Comparison of ENCODE assay signal across 24 mouse cellular contexts in the genomic region with DNA sequence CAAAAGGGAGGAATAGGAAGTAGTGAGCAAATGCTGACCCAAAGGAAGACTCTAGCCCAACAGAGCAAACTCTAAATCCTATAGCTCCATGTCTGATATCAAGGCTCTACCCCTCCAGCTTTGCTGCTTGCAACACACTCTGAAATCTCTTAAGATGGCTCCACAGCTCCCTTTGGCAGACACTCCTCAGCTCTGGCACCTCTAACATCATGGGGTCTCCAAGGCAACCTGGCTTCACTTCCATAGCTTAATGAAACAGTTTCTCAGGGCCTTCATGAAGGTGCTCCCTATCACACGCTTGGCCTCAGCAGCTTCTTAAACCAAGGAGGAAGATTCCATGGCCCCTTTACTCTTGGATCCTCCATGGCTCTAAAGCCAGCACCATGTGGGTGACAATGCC.
DNase-seq lines count a peak whose midpoint lies in the region; ATAC-seq lines count a peak whose summit lies in the region.
"Had no signal": no experiment of that assay in that cellular context is flagged by ENCODE, and none has a peak within 500 bp of the region (broad histone marks: within the 10 kb centered on the region; RNA-seq: fewer than 3 reads in every experiment).

No protein-coding gene starts in this region.

- H3K4me1 ChIP-seq in forebrain, embryonic 14.5 days (ENCODE audit: control insufficient read depth, insufficient read depth, low read length): no peaks in the 10 kb centered on the region
- no peaks in the 10 kb centered on the region for H3K4me1 ChIP-seq in forebrain, embryonic 11.5 days (replicated peaks; ENCODE audit: control insufficient read depth, insufficient read depth, low read length)
- H3K4me1 ChIP-seq: forebrain, embryonic 12.5 days had no signal

- no peak overlapping the region for H3K27ac ChIP-seq in forebrain, embryonic 14.5 days (ENCODE audit: low read depth, low read length)
- no peak overlapping the region for H3K27ac ChIP-seq in forebrain, embryonic 11.5 days (ENCODE audit: low read depth, low read length)
- H3K27ac ChIP-seq: embryonic facial prominence, embryonic 12.5 days; embryonic facial prominence, embryonic 15.5 days; forebrain, embryonic 12.5 days; heart, embryonic 15.5 days; hindbrain, embryonic 14.5 days; hindbrain, postnatal 0 days had no signal

- peaks cover 7% of the 10 kb centered on the region; the same call in 1 of the 2 replicates for H3K27me3 ChIP-seq in forebrain, embryonic 14.5 days (replicated peaks; ENCODE audit: control insufficient read depth, insufficient read depth, low read length)
- peaks cover 33% of the 10 kb centered on the region for H3K27me3 ChIP-seq in forebrain, embryonic 11.5 days (ENCODE audit: control insufficient read depth, insufficient read depth, low read length)
- H3K27me3 ChIP-seq: embryonic facial prominence, embryonic 12.5 days; embryonic facial prominence, embryonic 15.5 days had no signal

- no peak overlapping the region for H3K4me2 ChIP-seq in forebrain, embryonic 14.5 days (ENCODE audit: low read length)
- H3K4me2 ChIP-seq in forebrain, embryonic 11.5 days (ENCODE audit: low read depth, low read length, severe bottlenecking): no peak overlapping the region
- H3K4me2 ChIP-seq: embryonic facial prominence, embryonic 12.5 days; embryonic facial prominence, embryonic 15.5 days; forebrain, embryonic 12.5 days; heart, embryonic 12.5 days; heart, embryonic 15.5 days; hindbrain, embryonic 14.5 days had no signal

- H3K4me3 ChIP-seq in forebrain, embryonic 14.5 days (ENCODE audit: low read depth, low read length): no peak overlapping the region
- H3K4me3 ChIP-seq in forebrain, embryonic 11.5 days (ENCODE audit: low read depth, low read length): no peak overlapping the region
- H3K4me3 ChIP-seq: embryonic facial prominence, embryonic 12.5 days; embryonic facial prominence, embryonic 15.5 days; forebrain, embryonic 12.5 days; heart, embryonic 12.5 days; heart, embryonic 15.5 days had no signal

- peak; percentile 22 for DNase-seq in adrenal gland, postnatal 10 days
- no peak for DNase-seq in adrenal gland, postnatal 4 days (ENCODE audit: low spot score in 2 of 2)
- DNase-seq in forebrain, embryonic 14.5 days (ENCODE audit: low spot score): peak; percentile 41
- DNase-seq in forebrain, embryonic 11.5 days (ENCODE audit: low spot score): no peak
- DNase-seq in right cerebral cortex, postnatal 10 days (ENCODE audit: low spot score in 2 of 2): peak; percentile 51 to 62
- DNase-seq in right cerebral cortex, postnatal 25 days: no peak
- DNase-seq: adrenal gland, postnatal 14 days; cerebellum, adult 2 months; cerebellum, adult 9-11 months; gastrocnemius, postnatal 25 days; heart, adult 18-20 months; heart, postnatal 14 days; heart, postnatal 4 days; kidney, adult 18-20 months had no signal

- no peaks in the 10 kb centered on the region for H3K9me3 ChIP-seq in forebrain, embryonic 14.5 days (replicated peaks; ENCODE audit: control insufficient read depth, low read length)
- no peaks in the 10 kb centered on the region for H3K9me3 ChIP-seq in forebrain, embryonic 11.5 days (ENCODE audit: control insufficient read depth, low read length)
- H3K9me3 ChIP-seq: embryonic facial prominence, embryonic 12.5 days; embryonic facial prominence, embryonic 15.5 days; forebrain, embryonic 12.5 days; heart, embryonic 15.5 days had no signal

- 83% methylated on average over 1 of the region's 1 CpGs for WGBS in forebrain, embryonic 14.5 days
- 88% methylated on average over 1 of the region's 1 CpGs for WGBS in forebrain, embryonic 11.5 days

- ATAC-seq in forebrain, embryonic 14.5 days: no peak
- no peak for ATAC-seq in forebrain, embryonic 11.5 days (replicated peaks; ENCODE audit: low FRiP score)
- ATAC-seq: activated CD4-positive, CD25-positive, alpha-beta regulatory T cell, adult 4 months; hindbrain, postnatal 0 days; inflammation-experienced regulatory T-cells, adult 6 months; intestine, embryonic 16.5 days had no signal

- no peak overlapping the region for H3K9ac ChIP-seq in forebrain, embryonic 14.5 days (ENCODE audit: low read length)
- H3K9ac ChIP-seq in forebrain, embryonic 11.5 days (ENCODE audit: low read length): no peak overlapping the region
- H3K9ac ChIP-seq: embryonic facial prominence, embryonic 12.5 days; embryonic facial prominence, embryonic 15.5 days; forebrain, embryonic 12.5 days; heart, embryonic 12.5 days; heart, embryonic 15.5 days; hindbrain, embryonic 14.5 days had no signal

- no peaks in the 10 kb centered on the region for H3K36me3 ChIP-seq in forebrain, embryonic 14.5 days (ENCODE audit: control insufficient read depth, insufficient read depth, low read length)
- H3K36me3 ChIP-seq in forebrain, embryonic 11.5 days (ENCODE audit: control insufficient read depth, insufficient read depth, low read length): no peaks in the 10 kb centered on the region
- H3K36me3 ChIP-seq: embryonic facial prominence, embryonic 12.5 days; embryonic facial prominence, embryonic 15.5 days; forebrain, embryonic 12.5 days; heart, embryonic 12.5 days; heart, embryonic 15.5 days had no signal

Comparison
In these comparisons a context has a peak if more than half of its experiments do, and no peak if none do; other contexts are left out.
1. DNase-seq: peak in adrenal gland, postnatal 10 days (single experiment), forebrain, embryonic 14.5 days (single experiment) and right cerebral cortex, postnatal 10 days (2 of 2); none in adrenal gland, postnatal 4 days (0 of 2), forebrain, embryonic 11.5 days (single experiment) and right cerebral cortex, postnatal 25 days (single experiment).